Mouse (Mus musculus) G1E (cell line): ENCODE results near the gene Ehmt2. TPM values are rescaled to one million over a fixed set of nuclear protein-coding genes. Genes with fewer than 3 reads are reported as not detected.
A peak's percentile ranks its signal among the peaks of the same experiment; 100 is the strongest.

Experiments
- ATAC-seq: 2 replicates; pipeline ENCODE4 v1.8.0; 2016; ENCODE audit warnings: mild to moderate bottlenecking; ENCODE audit not compliant: insufficient number of reproducible peaks, poor library complexity, low FRiP score, severe bottlenecking; ENCODE audit errors: extremely low read depth
- DNase-seq: peaks from one replicate; pipeline ENCODE4 v3.0.0; 2012; ENCODE audit warnings: low spot score
- H3K27me3 ChIP-seq: 2 replicates; pipeline ENCODE4 v1.6.1; 2012; ENCODE audit warnings: mild to moderate bottlenecking, low read length, inconsistent platforms; ENCODE audit not compliant: insufficient read depth
- H3K36me3 ChIP-seq: replicated peaks from 2 replicates; pipeline ENCODE3; 2012; ENCODE audit warnings: mild to moderate bottlenecking, inconsistent platforms
- H3K4me1 ChIP-seq: 2 replicates; pipeline ENCODE4 v1.6.1; 2012; ENCODE audit warnings: low read depth, low read length, inconsistent platforms, mixed read lengths; ENCODE audit not compliant: insufficient read depth
- H3K4me3 ChIP-seq: 2 replicates; pipeline ENCODE4 v1.5.1; 2012; ENCODE audit warnings: low read depth, mild to moderate bottlenecking, inconsistent platforms, low read length, moderate library complexity, mixed read lengths
- H3K9me3 ChIP-seq: replicated peaks from 2 replicates; pipeline ENCODE4 v1.6.1; 2012; ENCODE audit warnings: inconsistent platforms
- CTCF ChIP-seq: IDR thresholded peaks from 2 replicates; pipeline ENCODE4 v1.5.1; 2012; ENCODE audit warnings: low read depth, low read length, inconsistent platforms, mixed read lengths
- GATA1 ChIP-seq: IDR thresholded peaks from 2 replicates; pipeline ENCODE4 v1.6.1; 2012; ENCODE audit warnings: borderline replicate concordance, low read length, inconsistent platforms, mixed read lengths
- GATA2 ChIP-seq: IDR thresholded peaks from 2 replicates; pipeline ENCODE4 v1.6.1; 2012; ENCODE audit warnings: low read depth, low read length, inconsistent platforms, borderline replicate concordance
- POLR2AphosphoS5 ChIP-seq: IDR thresholded peaks from 2 replicates; pipeline ENCODE4 v1.6.1; 2012; ENCODE audit warnings: low read depth, low read length, inconsistent platforms; ENCODE audit not compliant: insufficient replicate concordance
- TAL1 ChIP-seq: conservative IDR thresholded peaks from 2 replicates; pipeline ENCODE4 v1.6.1; 2012; ENCODE audit warnings: low read depth, low read length, inconsistent platforms, mixed read lengths
- polyA plus RNA-seq: library from polyadenylated mRNA; stranded (reverse); fragments of >175 nt; gene quantifications from 2 replicates; pipeline ENCODE4 v1.2.3, GENCODE M21; 2012
- total RNA-seq, 2 experiments: library from RNA; stranded (forward) in 1 of 2; stranded (reverse) in 1 of 2; fragments of 200-1000 nt in 1 of 2; fragments of >200 nt in 1 of 2; fragmentation: Nextera tagmentation in 1 of 2; gene quantifications; 2 replicates each; pipeline ENCODE4 v1.2.3; 2014 to 2017

Ehmt2 gene
- total and polyA plus RNA-seq, 3 experiments = 94.4 to 346 (median 123) TPM

DNA sequence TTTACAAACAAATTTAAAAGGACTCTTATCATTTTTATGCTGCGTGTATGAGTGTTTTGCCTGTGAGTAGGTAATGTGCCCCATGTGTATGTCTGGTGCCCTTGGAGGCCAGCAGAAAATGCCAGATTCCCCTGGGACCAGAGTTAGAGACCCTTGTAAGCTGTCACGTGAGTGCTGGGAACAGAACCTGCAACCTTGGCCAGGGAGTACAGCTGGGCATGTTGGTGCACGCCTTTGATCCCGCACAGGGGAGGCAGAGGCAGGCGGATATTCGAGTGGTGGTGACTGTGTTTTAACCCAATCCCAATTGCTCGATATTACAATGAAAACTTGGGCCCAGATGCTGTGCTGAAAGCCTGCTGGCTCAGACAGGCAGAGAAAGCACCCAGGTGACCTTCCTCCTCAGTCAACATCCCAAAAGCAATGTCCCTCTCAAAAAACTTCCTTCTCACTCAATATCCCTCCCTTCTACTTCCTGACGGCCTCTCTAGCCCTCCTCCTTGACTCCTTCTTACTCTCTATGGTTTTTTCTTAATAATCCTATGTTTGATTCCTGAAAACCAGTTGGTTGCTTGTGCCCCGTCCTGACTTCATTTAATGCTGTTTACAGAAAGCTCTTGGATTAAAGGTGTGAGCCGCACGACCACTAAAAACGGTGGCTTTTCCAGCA lies 8.1 kb upstream of the Ehmt2 start:
- ATAC-seq (no peak), DNase-seq (no peak)
- Histone ChIP-seq H3K36me3 (peaks cover 3% of the 10 kb centered on the region), H3K27me3 (no peaks in the 10 kb centered on the region), H3K4me1 (peaks cover 61% of the 10 kb centered on the region), H3K9me3 (no peaks in the 10 kb centered on the region), H3K4me3 (no peak overlapping the region)
- TF ChIP-seq POLR2AphosphoS5 (no peak), GATA1 (no peak), GATA2 (no peak)

DNA sequence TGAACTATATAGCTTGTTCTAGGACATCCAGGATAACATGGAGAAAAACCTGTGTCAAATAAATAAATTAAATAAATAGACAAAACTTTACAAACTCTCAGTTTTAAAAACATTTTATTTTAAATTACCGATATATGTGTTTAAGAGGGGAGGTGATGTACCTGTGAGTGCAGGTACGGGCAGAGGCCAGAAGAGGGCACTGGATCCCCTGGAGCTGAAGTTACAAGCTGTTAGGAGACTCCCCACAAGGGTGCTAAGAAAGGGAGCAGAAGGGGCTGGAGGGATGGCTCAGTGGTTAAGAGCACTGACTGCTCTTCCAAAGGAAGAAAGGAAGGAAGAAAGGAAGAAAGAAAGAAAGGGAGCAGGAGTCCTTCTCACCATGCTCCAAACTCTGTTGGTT lies 6.9 kb upstream of the Ehmt2 start:
- no peak overlapping the region for H3K4me3 ChIP-seq
- peaks cover 62% of the 10 kb centered on the region for H3K4me1 ChIP-seq
- TF ChIP-seq GATA1 (no peak), CTCF (no peak), TAL1 (no peak)
- no peaks in the 10 kb centered on the region for H3K27me3 ChIP-seq
- peaks cover 15% of the 10 kb centered on the region for H3K36me3 ChIP-seq
- DNase-seq (no peak), ATAC-seq (no peak)
- no peaks in the 10 kb centered on the region; the same call in 1 of the 2 replicates for H3K9me3 ChIP-seq

DNA sequence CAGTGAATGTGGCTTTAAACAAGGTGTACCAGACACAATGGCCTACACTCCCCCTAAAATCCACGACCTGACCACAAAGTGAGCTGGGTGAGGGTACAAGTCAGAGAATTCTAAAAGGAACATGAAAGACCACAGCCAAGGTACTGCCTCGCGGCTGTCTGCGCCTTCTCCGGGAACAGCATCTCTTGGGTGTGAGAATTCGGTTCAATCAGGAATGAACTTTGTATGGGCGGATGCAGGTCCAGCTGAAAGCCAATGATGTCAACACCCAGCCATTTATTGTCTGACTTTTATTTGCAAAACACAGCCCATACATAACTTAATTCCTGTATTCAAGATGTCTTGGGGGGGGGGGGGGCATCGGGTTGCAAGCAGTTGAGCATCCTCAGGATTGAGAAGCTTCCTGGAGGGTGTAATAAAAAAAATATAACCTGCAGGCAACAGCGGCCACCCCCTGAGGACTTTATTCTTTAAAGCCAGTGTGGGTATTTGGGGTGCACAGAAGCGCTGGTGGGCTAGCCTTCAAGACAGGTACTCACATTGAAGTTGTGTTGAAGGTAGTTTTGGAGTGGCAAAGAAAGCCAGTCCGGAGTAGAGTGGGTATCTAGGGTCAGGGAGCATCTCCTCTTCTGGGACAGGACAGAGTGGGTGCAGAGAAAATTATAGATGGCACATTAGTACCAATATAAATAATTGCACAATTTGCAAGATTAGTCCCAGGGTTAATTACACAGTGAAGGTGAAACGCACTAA lies 5.0 kb upstream of the Ehmt2 start:
- no peaks in the 10 kb centered on the region; the same call in 1 of the 2 replicates for H3K9me3 ChIP-seq
- DNase-seq (no peak), ATAC-seq (no peak)
- H3K4me1 ChIP-seq = peaks cover 59% of the 10 kb centered on the region
- peaks cover 17% of the 10 kb centered on the region for H3K36me3 ChIP-seq
- no peak overlapping the region for H3K4me3 ChIP-seq
- H3K27me3 ChIP-seq = no peaks in the 10 kb centered on the region
- no peak for TF ChIP-seq POLR2AphosphoS5
- TF ChIP-seq CTCF = no peak
- TF ChIP-seq TAL1 = no peak
- no peak for TF ChIP-seq GATA1
- TF ChIP-seq GATA2 = no peak

DNA sequence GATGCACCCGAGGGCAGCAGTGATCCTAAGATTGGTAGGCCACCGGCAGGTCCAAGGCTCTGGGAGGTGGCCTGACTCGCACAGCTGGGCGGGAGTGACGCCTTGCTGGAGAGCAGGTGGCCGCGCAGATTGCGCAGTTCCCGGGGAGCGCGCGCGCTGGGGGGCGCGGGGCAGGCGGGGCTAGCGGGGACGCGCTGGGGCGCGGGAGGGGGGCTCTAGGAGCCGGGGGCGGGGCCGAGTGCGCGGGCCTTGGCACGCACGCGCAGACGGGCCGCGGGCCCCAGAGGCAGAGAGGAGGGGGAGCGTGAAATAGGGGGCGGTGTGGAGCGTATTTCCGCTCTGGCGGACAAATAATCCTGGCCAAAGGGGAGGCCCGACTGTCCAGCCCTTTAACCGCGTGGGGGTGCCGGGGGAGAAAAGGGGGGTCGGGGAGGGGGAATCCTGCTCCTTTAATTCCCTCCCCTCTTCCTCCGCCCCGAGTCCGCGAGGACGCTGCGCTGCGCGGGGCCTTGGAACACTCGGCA lies 4.1 kb upstream of the Ehmt2 start:
- Histone ChIP-seq H3K4me1 (peaks cover 54% of the 10 kb centered on the region), H3K4me3 (peak overlapping the region; percentile 81), H3K9me3 (no peaks in the 10 kb centered on the region; the same call in 1 of the 2 replicates), H3K27me3 (no peaks in the 10 kb centered on the region), H3K36me3 (peaks cover 17% of the 10 kb centered on the region)
- DNase-seq (peak; percentile 90), ATAC-seq (peak; percentile 59)
- TF ChIP-seq CTCF (no peak), GATA1 (no peak), POLR2AphosphoS5 (no peak), GATA2 (no peak), TAL1 (no peak; the same call in 1 of the 2 replicates)

DNA sequence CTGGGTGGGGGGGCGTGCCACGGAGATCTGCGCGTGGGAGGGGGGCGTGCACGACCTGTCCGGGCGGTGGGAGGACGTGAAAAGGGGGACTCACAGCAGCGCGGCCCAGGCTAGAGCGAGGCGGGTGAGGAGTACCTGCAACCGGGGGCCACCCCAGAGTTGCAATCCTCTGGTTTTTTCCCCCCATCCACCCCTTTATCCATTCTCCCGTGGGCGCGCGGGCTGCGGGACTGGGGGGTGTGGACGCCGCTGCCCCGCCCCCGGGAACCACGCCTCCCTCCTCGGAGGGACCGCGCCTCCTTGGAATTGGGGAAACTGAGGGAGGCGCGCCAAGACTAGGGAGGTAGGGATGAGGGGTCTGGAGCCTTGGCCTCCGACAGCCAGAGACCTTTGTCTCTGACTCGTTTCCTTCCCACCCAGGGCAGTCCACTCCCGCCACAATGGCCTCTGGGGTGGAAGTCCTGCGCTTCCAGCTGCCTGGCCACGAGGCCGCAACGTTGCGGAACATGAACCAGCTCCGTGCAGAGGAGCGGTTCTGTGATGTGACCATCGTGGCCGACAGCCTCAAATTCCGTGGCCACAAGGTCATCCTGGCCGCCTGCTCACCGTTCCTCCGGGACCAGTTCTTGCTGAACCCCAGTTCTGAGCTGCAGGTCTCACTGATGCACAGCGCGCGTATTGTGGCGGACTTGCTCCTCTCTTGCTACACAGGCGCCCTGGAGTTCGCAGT lies 3.3 kb upstream of the Ehmt2 start:
- DNase-seq (no peak), ATAC-seq (no peak)
- Histone ChIP-seq H3K4me3 (peak overlapping the region; percentile 81), H3K9me3 (no peaks in the 10 kb centered on the region; the same call in 1 of the 2 replicates), H3K4me1 (peaks cover 57% of the 10 kb centered on the region), H3K27me3 (no peaks in the 10 kb centered on the region), H3K36me3 (peaks cover 20% of the 10 kb centered on the region)
- TF ChIP-seq POLR2AphosphoS5 = no peak
- TF ChIP-seq TAL1 = no peak
- no peak for TF ChIP-seq CTCF
- no peak for TF ChIP-seq GATA1
- no peak for TF ChIP-seq GATA2

DNA sequence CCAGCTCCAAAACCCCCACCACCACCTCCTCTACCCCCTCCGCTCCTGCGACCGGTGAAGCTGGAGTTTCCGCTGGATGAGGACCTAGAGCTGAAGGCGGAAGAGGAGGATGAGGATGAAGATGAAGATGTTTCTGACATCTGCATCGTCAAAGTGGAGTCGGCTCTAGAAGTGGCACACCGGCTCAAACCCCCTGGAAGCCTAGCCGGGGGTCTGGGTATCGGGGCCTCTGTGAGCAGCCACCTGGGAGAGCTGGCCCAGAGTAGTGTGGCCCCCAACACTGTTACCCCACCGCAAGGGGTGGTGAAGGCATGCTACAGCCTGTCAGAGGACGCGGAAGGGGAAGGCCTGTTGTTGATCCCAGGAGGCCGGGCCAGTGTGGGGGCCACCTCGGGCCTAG lies 2.5 kb upstream of the Ehmt2 start:
- ATAC-seq (no peak), DNase-seq (no peak)
- TF ChIP-seq GATA1 (no peak), CTCF (no peak), POLR2AphosphoS5 (no peak), GATA2 (no peak), TAL1 (no peak)
- Histone ChIP-seq H3K4me1 (peaks cover 56% of the 10 kb centered on the region), H3K4me3 (peak overlapping the region; percentile 81; the same call in 1 of the 2 replicates), H3K9me3 (no peaks in the 10 kb centered on the region; the same call in 1 of the 2 replicates), H3K36me3 (peaks cover 20% of the 10 kb centered on the region), H3K27me3 (no peaks in the 10 kb centered on the region)
